Mouse (Mus musculus): ENCODE results near the gene Nedd9.

Gene Nedd9

GRCm38 (mm10) chr13:41345306-41345705, 141.9 kb downstream of the Nedd9 start:
- no peak for DNase-seq (ENCODE audit: low spot score in 2 of 2)

GRCm38 (mm10) chr13:41343887-41344266, 143.3 kb downstream of the Nedd9 start:
- no peak for DNase-seq (ENCODE audit: low spot score in 2 of 2)

GRCm38 (mm10) chr13:41343163-41343886, 143.8 kb downstream of the Nedd9 start:
- DNase-seq (ENCODE audit: low spot score in 2 of 2) = no peak

GRCm38 (mm10) chr13:41341422-41341821, 145.7 kb downstream of the Nedd9 start:
- DNase-seq (ENCODE audit: low spot score in 2 of 2) = no peak

GRCm38 (mm10) chr13:41339653-41340351, 147.4 kb downstream of the Nedd9 start:
- DNase-seq (ENCODE audit: low spot score in 2 of 2) = no peak

- DNase-seq (ENCODE audit: low spot score in 2 of 2) = no peak
Observed at GRCm38 (mm10) chr13:41339195-41339594, 148.0 kb downstream of the Nedd9 start.

GRCm38 (mm10) chr13:41337407-41337806, 149.8 kb downstream of the Nedd9 start:
- no peak for DNase-seq (ENCODE audit: low spot score in 2 of 2)

GRCm38 (mm10) chr13:41336260-41336659, 150.9 kb downstream of the Nedd9 start:
- DNase-seq (ENCODE audit: low spot score in 2 of 2) = no peak

- DNase-seq (ENCODE audit: low spot score in 2 of 2) = no peak
Observed at GRCm38 (mm10) chr13:41335767-41336166, 151.4 kb downstream of the Nedd9 start.

GRCm38 (mm10) chr13:41334641-41335000, 152.5 kb downstream of the Nedd9 start:
- DNase-seq (ENCODE audit: low spot score in 2 of 2) = no peak

- DNase-seq (ENCODE audit: low spot score in 2 of 2) = no peak
Observed at GRCm38 (mm10) chr13:41333889-41334640, 153.1 kb downstream of the Nedd9 start.

- DNase-seq (ENCODE audit: low spot score in 2 of 2) = no peak
Observed at GRCm38 (mm10) chr13:41331671-41332340, 155.4 kb downstream of the Nedd9 start.

- DNase-seq (ENCODE audit: low spot score in 2 of 2) = no peak
Observed at GRCm38 (mm10) chr13:41330589-41331345, 156.4 kb downstream of the Nedd9 start.

- no peak for DNase-seq (ENCODE audit: low spot score in 2 of 2)
Observed at GRCm38 (mm10) chr13:41330051-41330450, 157.1 kb downstream of the Nedd9 start.

- DNase-seq (ENCODE audit: low spot score in 2 of 2) = no peak
Observed at GRCm38 (mm10) chr13:41328481-41328880, 158.7 kb downstream of the Nedd9 start.

GRCm38 (mm10) chr13:41327546-41327945, 159.6 kb downstream of the Nedd9 start:
- DNase-seq (ENCODE audit: low spot score in 2 of 2) = peak in 1 of 2 experiments; percentile 17

GRCm38 (mm10) chr13:41326134-41326533, 161.0 kb downstream of the Nedd9 start:
- no peak for DNase-seq (ENCODE audit: low spot score in 2 of 2)

- DNase-seq (ENCODE audit: low spot score in 2 of 2) = no peak
Observed at GRCm38 (mm10) chr13:41325346-41325745, 161.8 kb downstream of the Nedd9 start.

- no peak for DNase-seq (ENCODE audit: low spot score in 2 of 2)
Observed at GRCm38 (mm10) chr13:41324631-41325030, 162.5 kb downstream of the Nedd9 start.

GRCm38 (mm10) chr13:41321433-41321832, 165.7 kb downstream of the Nedd9 start:
- DNase-seq (ENCODE audit: low spot score in 2 of 2) = no peak

GRCm38 (mm10) chr13:41320749-41321148, 166.4 kb downstream of the Nedd9 start:
- no peak for DNase-seq (ENCODE audit: low spot score in 2 of 2)
